Mouse (Mus musculus): ENCODE measurements around the gene Rprd2. TPM values are rescaled to one million over a fixed set of nuclear protein-coding genes. Genes with fewer than 3 reads are reported as not detected.

The Rprd2 gene
- polyA plus RNA-seq, 1 experiment from 2014 or later, result 11.8 TPM

DNA sequence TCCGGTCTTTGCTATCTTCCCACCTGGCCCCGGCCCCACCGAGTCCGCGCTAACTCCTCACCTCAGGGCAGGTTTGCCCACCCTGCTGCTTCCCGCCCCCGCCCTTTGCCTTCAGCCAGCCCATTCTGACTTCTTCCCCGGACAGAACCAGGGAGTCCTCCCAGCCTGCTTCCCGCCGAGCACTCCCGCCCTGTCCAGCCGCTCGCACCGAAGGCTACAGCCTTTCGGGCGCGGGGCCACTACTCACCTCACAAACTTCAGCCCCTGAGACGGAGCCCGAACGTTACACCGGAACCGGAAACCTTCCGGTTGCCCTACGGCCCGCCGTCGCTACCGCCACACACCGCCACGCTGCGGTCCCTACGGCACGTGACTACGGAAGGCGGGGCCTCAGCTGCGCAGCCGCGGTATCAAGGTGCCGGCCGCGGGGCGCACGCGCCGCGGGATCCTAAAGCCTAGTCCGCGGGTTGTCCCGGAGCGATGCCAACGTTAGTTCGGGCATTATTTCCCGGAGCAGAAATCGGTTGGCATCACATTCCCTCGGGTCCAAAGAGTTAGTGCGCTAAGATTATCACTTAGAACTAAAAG, 36.9 kb upstream of the Rprd2 start, which contains the start of gene Prpf3:
TSS of gene Prpf3 (minus strand) at position 384 of the 588 bp plus-strand sequence.
- no peaks in the 10 kb centered on the region for H3K9me3 ChIP-seq (replicated peaks)
- peak within 1 kb of the TSS; percentile 90 for H3K4me3 ChIP-seq
- under 1% methylated on average over 56 of the region's 56 CpGs for WGBS (ENCODE audit: insufficient replicate concordance)
- ATAC-seq, result peak; percentile 96
- H3K9ac ChIP-seq, result peak within 1 kb of the TSS; percentile 93
- peak within 1 kb of the TSS; percentile 76 for H3K27ac ChIP-seq
- peak within 1 kb of the TSS; percentile 82 for H3K4me2 ChIP-seq
- no peaks in the 10 kb centered on the region for H3K27me3 ChIP-seq (replicated peaks)
- H3K4me1 ChIP-seq, result peaks cover 48% of the 10 kb centered on the region
- H3K36me3 ChIP-seq, result peaks cover 32% of the 10 kb centered on the region

DNA sequence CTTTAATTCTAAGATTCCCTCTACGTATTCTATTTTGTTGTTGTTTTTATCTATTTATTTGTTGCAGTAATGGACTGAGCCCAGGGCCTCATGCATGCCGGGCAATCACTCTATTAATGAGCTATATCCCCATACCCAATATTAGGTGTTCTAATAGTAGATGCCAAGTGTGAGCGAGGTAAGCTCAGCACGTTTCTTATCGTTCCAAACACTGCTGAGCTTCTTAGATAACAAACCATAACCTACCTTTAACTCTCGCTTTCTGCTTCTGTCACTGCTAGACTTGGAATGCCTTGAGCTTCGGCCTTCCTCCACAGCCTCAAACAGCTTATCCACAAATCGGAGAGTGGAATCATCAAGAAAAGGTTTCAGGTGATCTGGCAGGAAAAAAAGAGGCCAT, 32.7 kb upstream of the Rprd2 start:
- Histone ChIP-seq H3K27ac (peak overlapping the region; percentile 77), H3K36me3 (peaks cover 75% of the 10 kb centered on the region), H3K27me3 (replicated peaks) (no peaks in the 10 kb centered on the region), H3K4me1 (peaks cover 48% of the 10 kb centered on the region), H3K4me3 (no peak overlapping the region), H3K4me2 (peak overlapping the region; percentile 44), H3K9ac (no peak overlapping the region), H3K9me3 (replicated peaks) (no peaks in the 10 kb centered on the region)
- WGBS (ENCODE audit: insufficient replicate concordance), result 47% methylated on average over 8 of the region's 8 CpGs
- ATAC-seq, result peak; percentile 28; the same call in 1 of the 2 replicates

DNA sequence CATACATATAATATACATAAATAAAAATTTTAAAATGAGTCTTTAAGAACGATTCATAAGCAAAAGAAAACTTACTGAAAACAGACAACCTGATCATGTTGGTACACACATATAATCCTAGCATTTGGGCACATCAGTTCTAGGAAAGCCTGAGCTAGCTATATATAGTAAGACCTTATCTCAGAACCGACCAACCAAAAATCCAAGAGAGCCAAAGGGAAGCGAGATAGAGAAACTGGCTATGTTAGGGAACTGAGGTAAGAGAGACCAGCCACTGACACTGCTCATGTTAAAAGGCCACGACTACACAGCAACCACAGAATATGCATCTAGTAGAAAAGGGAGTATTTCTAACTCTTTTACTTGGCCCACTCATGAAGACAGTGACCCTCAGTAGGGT, 31.9 kb upstream of the Rprd2 start:
- Histone ChIP-seq H3K4me2 (peak overlapping the region; percentile 44), H3K9ac (no peak overlapping the region), H3K9me3 (replicated peaks) (no peaks in the 10 kb centered on the region), H3K27ac (peak overlapping the region; percentile 77), H3K27me3 (replicated peaks) (no peaks in the 10 kb centered on the region), H3K4me3 (no peak overlapping the region), H3K4me1 (peaks cover 44% of the 10 kb centered on the region), H3K36me3 (peaks cover 82% of the 10 kb centered on the region)
- ATAC-seq, result peak; percentile 68
- 32% methylated on average over 4 of the region's 4 CpGs for WGBS (ENCODE audit: insufficient replicate concordance)

DNA sequence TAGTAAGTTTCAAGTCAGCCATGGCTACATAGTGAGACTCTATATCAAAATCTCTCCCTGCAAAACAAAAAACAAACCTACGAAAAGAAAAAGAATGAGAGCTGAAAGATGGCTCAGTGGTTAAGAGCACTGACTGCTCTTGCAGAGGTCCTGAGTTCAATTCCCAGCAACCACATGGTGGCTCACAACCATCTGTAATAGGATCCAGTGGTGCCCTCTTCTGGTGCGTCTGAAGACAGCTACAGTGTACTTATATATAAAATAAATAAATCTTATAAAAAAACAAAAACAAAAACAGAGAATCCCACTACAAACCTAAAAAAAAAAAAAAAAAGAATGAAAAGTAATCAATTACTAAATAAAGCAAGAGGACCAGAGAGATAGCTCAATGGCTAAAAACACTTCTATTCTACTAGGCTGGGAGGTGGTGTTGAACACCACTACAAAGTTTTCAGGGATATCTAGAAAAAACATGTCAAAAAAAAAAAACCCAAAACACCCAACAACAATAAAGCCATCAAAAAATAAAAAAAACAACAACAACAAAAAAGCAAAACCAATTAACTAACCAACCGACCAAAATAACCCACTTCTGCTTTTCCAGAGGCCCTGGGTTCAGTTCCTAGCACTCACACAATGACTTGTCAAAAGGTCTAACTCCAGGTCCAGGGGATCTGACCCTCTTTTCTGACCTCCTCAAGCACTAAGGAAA, 24.0 kb upstream of the Rprd2 start:
- no peak overlapping the region for H3K9ac ChIP-seq
- no peak overlapping the region for H3K4me3 ChIP-seq
- H3K27ac ChIP-seq, result no peak overlapping the region
- H3K27me3 ChIP-seq (replicated peaks), result no peaks in the 10 kb centered on the region
- peaks cover 96% of the 10 kb centered on the region for H3K36me3 ChIP-seq
- peaks cover 11% of the 10 kb centered on the region for H3K4me1 ChIP-seq
- H3K4me2 ChIP-seq, result no peak overlapping the region
- no peak for ATAC-seq
- WGBS (ENCODE audit: insufficient replicate concordance), result 67% methylated on average over 3 of the region's 3 CpGs
- H3K9me3 ChIP-seq (replicated peaks), result no peaks in the 10 kb centered on the region

DNA sequence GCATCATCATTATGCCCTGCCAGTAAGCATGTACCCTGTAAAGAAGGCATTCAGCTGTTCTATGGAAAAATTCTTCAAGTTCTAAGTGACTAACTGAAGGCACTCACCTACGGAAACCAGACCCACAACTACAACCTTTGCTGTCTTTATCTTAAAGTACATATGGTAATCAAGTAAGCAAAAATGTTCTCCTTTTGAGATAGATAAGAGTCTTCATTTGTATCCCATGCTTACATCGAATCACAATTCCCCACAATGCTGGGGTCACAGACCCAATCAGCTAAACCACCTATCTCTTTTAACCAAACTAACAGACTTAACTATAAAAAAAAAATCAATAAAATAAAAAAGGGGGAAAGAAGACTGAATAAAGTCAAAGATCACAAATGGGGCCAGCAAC, 20.6 kb upstream of the Rprd2 start:
- Histone ChIP-seq H3K4me3 (no peak overlapping the region), H3K27ac (no peak overlapping the region), H3K9me3 (replicated peaks) (no peaks in the 10 kb centered on the region), H3K36me3 (peaks cover 93% of the 10 kb centered on the region), H3K4me2 (no peak overlapping the region), H3K9ac (no peak overlapping the region), H3K27me3 (replicated peaks) (no peaks in the 10 kb centered on the region), H3K4me1 (peaks cover 11% of the 10 kb centered on the region)
- peak; percentile 51 for ATAC-seq
- 34% methylated on average over 2 of the region's 2 CpGs for WGBS (ENCODE audit: insufficient replicate concordance)

DNA sequence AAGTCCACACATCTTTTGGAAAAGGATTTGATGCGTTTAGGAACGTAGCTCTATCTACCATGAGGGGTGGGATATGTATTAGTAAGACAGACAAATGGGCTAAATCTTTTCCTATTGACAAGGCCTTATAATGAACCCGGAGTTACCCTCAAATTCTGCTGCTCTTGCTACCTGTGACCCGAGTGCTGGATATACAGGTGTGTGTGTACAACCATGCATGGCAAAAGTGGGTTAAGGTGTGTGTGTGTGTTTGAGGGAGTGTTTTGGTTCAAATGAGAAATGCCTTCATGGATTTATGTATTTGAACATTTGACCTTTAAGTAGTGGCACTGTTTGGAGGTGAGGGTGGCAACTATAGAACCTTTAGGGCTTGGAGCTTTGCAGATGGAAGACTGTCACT, 10.4 kb upstream of the Rprd2 start:
- H3K36me3 ChIP-seq, result peaks cover 68% of the 10 kb centered on the region
- 92% methylated on average over 4 of the region's 4 CpGs for WGBS (ENCODE audit: insufficient replicate concordance)
- ATAC-seq, result no peak

DNA sequence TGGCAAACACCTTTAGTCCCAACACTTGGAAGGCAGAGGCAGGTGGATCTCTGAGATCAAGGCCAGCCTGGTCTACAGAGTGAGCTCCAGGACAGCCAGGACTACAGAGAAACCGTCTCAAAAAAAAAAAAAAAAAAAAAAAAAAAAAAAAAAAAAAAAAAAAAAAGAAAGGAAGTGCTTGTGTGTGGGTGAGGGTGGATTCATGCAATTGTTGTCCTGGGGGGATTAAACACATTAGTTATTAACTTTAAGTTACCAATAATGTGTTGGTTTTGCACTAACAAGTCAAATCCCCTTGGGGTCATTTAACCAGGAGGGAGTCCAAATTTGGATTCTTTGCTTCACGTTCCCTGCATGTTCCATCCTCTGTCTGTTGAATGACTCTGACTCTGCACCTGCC, 7.6 kb upstream of the Rprd2 start:
- H3K36me3 ChIP-seq, result peaks cover 41% of the 10 kb centered on the region
- no peak for ATAC-seq
- WGBS (ENCODE audit: insufficient replicate concordance), result 60% methylated on average over 2 of the region's 2 CpGs
- H3K27me3 ChIP-seq (replicated peaks), result no peaks in the 10 kb centered on the region
- no peak overlapping the region for H3K27ac ChIP-seq
- H3K4me1 ChIP-seq, result peaks cover under 1% of the 10 kb centered on the region
- H3K9ac ChIP-seq, result no peak overlapping the region
- no peak overlapping the region for H3K4me3 ChIP-seq
- H3K4me2 ChIP-seq, result no peak overlapping the region
- H3K9me3 ChIP-seq (replicated peaks), result peaks cover 5% of the 10 kb centered on the region; the same call in 1 of the 2 replicates

More for the DNA sequence above, 10.4 kb upstream of the Rprd2 start:
- peaks cover 5% of the 10 kb centered on the region; the same call in 1 of the 2 replicates for H3K9me3 ChIP-seq (replicated peaks)
- H3K9ac ChIP-seq, result no peak overlapping the region
- H3K27me3 ChIP-seq (replicated peaks), result no peaks in the 10 kb centered on the region
- H3K4me3 ChIP-seq, result no peak overlapping the region
- H3K27ac ChIP-seq, result no peak overlapping the region
- H3K4me2 ChIP-seq, result no peak overlapping the region
- H3K4me1 ChIP-seq, result no peaks in the 10 kb centered on the region

DNA sequence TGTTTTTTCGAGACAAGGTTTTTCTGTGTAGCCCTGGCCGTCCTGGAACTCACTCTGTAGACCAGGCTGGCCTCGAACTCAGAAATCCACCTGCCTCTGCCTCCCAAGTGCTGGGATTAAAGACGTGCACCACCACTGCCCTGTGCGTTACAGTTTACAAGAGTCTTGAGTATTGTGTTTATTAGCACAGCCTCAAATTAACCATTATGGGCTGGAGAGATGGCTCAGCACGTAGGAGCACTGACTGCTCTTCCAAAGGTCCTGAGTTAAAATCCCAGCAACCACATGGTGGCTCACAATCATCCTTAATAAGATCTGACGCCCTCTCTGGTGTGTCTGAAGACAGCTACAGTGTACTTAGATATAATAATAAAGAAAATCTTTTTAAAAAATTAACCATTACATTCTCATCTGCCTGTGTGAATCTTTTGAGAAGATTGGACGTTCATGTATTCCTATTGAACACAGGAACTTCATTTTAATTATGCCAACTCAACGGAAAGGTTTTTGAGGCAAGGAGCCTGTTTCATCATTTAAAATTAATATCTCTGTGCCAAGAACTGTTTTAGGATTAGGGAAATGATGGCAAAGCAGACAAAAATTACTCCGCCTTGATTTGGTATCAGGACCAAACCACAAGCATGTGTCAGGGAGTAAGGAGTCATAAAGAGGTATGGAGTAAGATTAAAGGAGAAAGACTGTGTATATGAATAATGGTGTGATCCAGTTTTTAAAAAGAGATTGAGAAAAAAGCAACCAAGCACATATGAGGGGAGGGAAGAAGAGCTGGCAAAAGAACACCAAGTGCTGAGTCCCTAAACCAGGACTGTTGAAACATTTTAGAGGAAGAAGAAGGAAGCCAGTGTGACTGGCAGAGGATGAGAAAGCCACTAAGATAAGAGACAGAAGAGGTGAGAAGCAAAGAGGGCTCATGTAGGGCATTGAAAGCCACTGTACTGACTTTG, 1.7 kb upstream of the Rprd2 start:
- WGBS (ENCODE audit: insufficient replicate concordance), result 21% methylated on average over 10 of the region's 10 CpGs
- peak overlapping the region; percentile 70 for H3K4me2 ChIP-seq
- no peaks in the 10 kb centered on the region; the same call in 1 of the 2 replicates for H3K36me3 ChIP-seq
- H3K4me1 ChIP-seq, result peaks cover 35% of the 10 kb centered on the region
- no peak for ATAC-seq
- no peaks in the 10 kb centered on the region for H3K27me3 ChIP-seq (replicated peaks)
- H3K9ac ChIP-seq, result peak overlapping the region; percentile 76
- no peaks in the 10 kb centered on the region for H3K9me3 ChIP-seq (replicated peaks)
- peak overlapping the region; percentile 94 for H3K27ac ChIP-seq
- peak overlapping the region; percentile 77 for H3K4me3 ChIP-seq

DNA sequence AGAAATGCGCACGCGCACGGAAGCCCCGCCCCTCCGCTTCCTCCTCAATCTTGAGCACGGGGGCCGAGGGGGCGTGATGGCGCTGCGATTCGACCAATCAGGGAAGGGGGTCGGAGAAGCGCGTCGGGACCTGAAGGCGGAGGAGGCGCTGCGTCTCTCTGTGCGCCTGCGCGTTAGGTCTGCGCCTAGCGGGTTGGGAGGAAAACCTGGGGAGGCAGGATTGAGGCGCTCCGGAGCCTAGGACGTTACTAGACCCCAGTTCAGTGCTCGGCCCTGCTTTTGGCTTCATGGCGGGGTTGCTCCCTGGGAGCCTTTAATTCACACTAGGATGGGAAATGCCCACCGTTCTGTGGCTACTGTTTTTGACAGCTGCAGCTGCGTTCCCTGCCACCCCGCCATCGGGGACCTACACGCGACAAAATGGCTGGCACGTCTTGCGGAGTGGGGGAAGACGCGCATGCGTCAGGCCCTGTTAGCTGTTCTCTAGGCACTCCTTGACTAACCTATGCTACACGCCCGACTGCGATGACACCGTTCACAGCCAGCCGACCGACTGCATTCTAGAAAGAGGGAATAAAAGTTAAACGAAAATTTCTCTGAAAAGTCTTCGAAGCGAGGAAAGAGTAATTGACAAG, 805 bp upstream of the Rprd2 start:
- peak; percentile 95 for ATAC-seq
- H3K9me3 ChIP-seq (replicated peaks), result no peaks in the 10 kb centered on the region
- H3K9ac ChIP-seq, result peak overlapping the region; percentile 76
- H3K4me2 ChIP-seq, result peak overlapping the region; percentile 70
- peaks cover 42% of the 10 kb centered on the region for H3K4me1 ChIP-seq
- no peaks in the 10 kb centered on the region for H3K27me3 ChIP-seq (replicated peaks)
- H3K36me3 ChIP-seq, result no peaks in the 10 kb centered on the region; the same call in 1 of the 2 replicates
- 1% methylated on average over 49 of the region's 49 CpGs for WGBS (ENCODE audit: insufficient replicate concordance)
- peak overlapping the region; percentile 77 for H3K4me3 ChIP-seq
- H3K27ac ChIP-seq, result peak overlapping the region; percentile 94

DNA sequence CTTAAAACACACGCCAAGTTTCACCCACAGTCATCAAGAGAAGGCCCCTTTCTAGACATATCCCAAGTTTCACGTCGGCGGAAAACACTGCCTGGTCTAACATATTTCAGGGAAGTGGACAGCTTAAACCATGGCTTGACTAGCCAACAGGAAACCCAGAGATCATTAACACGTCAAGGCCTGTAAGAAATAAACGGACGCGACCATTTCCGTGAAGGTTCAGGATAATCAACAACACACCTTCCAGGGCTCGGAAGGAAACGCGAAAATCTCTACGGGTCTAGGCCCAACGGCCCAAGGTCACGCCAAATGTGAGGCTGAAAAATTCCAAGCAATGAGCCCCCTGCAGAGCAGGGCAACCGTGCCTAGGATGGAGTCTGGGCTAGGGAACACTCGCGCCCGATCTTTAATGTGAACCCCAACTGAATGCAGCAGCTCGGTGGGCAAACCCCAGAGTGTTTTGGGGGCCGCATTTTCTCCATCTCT, 594 bp downstream of the Rprd2 start:
- Histone ChIP-seq H3K27ac (peak overlapping the region; percentile 99), H3K4me2 (peak overlapping the region; percentile 79), H3K4me3 (peak overlapping the region; percentile 77), H3K9me3 (replicated peaks) (no peaks in the 10 kb centered on the region), H3K9ac (peak overlapping the region; percentile 94), H3K27me3 (replicated peaks) (no peaks in the 10 kb centered on the region), H3K36me3 (no peaks in the 10 kb centered on the region; the same call in 1 of the 2 replicates), H3K4me1 (peaks cover 53% of the 10 kb centered on the region)
- ATAC-seq, result no peak
- under 1% methylated on average over 21 of the region's 21 CpGs for WGBS (ENCODE audit: insufficient replicate concordance)

DNA sequence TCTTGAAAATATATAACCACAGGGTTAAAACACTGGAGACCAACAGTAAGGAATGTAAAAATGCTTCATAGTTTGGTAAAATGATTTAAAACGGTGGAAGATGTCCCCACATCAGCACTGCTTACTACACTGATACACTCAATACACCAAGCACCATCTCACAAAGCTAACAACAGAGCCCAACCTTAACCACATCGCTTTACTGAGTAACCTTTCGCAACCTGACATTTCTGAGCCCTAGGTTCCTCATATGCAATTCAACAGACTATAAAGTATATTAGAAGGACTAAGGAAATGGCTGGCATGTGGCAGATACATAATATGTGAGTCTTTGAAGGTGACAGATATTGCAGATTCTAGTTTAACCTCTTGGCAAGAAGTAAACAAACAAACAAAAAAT, 2.0 kb downstream of the Rprd2 start:
- Histone ChIP-seq H3K4me2 (peak overlapping the region; percentile 79), H3K27me3 (replicated peaks) (no peaks in the 10 kb centered on the region), H3K4me1 (peaks cover 57% of the 10 kb centered on the region), H3K36me3 (peaks cover 5% of the 10 kb centered on the region), H3K9me3 (replicated peaks) (no peaks in the 10 kb centered on the region), H3K27ac (no peak overlapping the region), H3K9ac (0 out of 2 replicates have a peak overlapping the region, but pooled peaks have one; percentile 31), H3K4me3 (peak overlapping the region; percentile 77)
- WGBS (ENCODE audit: insufficient replicate concordance), result 71% methylated on average over 3 of the region's 3 CpGs
- ATAC-seq, result no peak

Data from liver, embryonic 12.5 days (tissue).